Mouse (Mus musculus) hindbrain, postnatal 0 days (tissue): ENCODE data around the gene Cirbp. TPM values are rescaled to one million over a fixed set of nuclear protein-coding genes. Genes with fewer than 3 reads are reported as not detected.

Experiments
- ATAC-seq: fragments of 200-750 bp; cut with Nextera tagmentation; 2 replicates; pipeline ENCODE4 v1.8.0; 2017; ENCODE audit warnings: mild to moderate bottlenecking, moderate TSS enrichment, moderate library complexity
- DNase-seq: peaks from one replicate; pipeline ENCODE4 v3.0.0-alpha.2; 2015; ENCODE audit warnings: low spot score
- H3K27ac ChIP-seq: fragments of 300-500 bp; sonication (generic); 2 replicates; pipeline ENCODE4 v1.5.1; 2014; ENCODE audit warnings: mild to moderate bottlenecking
- H3K27me3 ChIP-seq: fragments of 300-500 bp; sonication (generic); 2 replicates; pipeline ENCODE4 v1.6.1; 2014; ENCODE audit warnings: low read length, mixed read lengths; ENCODE audit not compliant: insufficient read depth
- H3K36me3 ChIP-seq: fragments of 300-500 bp; sonication (generic); 2 replicates; pipeline ENCODE4 v1.6.1; 2014; ENCODE audit warnings: low read length, mixed read lengths; ENCODE audit not compliant: insufficient read depth
- H3K4me1 ChIP-seq: fragments of 300-500 bp; sonication (generic); 2 replicates; pipeline ENCODE4 v1.6.1; 2014; ENCODE audit warnings: antibody characterized with exemption, low read length, mixed read lengths; ENCODE audit not compliant: insufficient read depth
- H3K4me2 ChIP-seq: fragments of 300-500 bp; sonication (generic); 2 replicates; pipeline ENCODE4 v1.6.1; 2014; ENCODE audit warnings: low read depth, mild to moderate bottlenecking, low read length, moderate library complexity, mixed read lengths
- H3K4me3 ChIP-seq: fragments of 300-500 bp; sonication (generic); 2 replicates; pipeline ENCODE4 v1.5.1; 2014; ENCODE audit warnings: low read length
- H3K9ac ChIP-seq: fragments of 300-500 bp; sonication (generic); replicated peaks from 2 replicates; pipeline ENCODE4 v1.6.1; 2014; ENCODE audit warnings: mild to moderate bottlenecking, low read length, moderate library complexity, mixed read lengths
- H3K9me3 ChIP-seq: fragments of 300-500 bp; sonication (generic); 2 replicates; pipeline ENCODE4 v1.6.1; 2016; ENCODE audit warnings: low read length, mixed read lengths
- CTCF ChIP-seq: IDR thresholded peaks from 2 replicates; pipeline ENCODE4 v1.5.1; 2016; ENCODE audit warnings: antibody characterized with exemption, control low read depth, low read depth
- WGBS: fragments of 180-500 bp; shearing (Covaris S2); extraction: QIAGEN DNeasy Blood & Tissue Kit; methylation state at CpG from one replicate; pipeline ENCODE4 v1.1.7; 2014; 5-methylcytosine and 5-hydroxymethylcytosine counted together
- polyA plus RNA-seq: library from polyadenylated mRNA; unstranded; fragments of >200 nt; fragmentation: Nextera tagmentation; extraction: Ambion mirVana; gene quantifications from 2 replicates; pipeline ENCODE4 v1.2.1, GENCODE M21; 2015
- total RNA-seq: library from RNA; depleted of rRNA; stranded (reverse); fragments of >200 nt; gene quantifications from 2 replicates; pipeline ENCODE4 v1.2.3, GENCODE M21; 2014

Cirbp gene
- total and polyA plus RNA-seq, 2 experiments from 2014 or later: 257 to 730 TPM

DNA sequence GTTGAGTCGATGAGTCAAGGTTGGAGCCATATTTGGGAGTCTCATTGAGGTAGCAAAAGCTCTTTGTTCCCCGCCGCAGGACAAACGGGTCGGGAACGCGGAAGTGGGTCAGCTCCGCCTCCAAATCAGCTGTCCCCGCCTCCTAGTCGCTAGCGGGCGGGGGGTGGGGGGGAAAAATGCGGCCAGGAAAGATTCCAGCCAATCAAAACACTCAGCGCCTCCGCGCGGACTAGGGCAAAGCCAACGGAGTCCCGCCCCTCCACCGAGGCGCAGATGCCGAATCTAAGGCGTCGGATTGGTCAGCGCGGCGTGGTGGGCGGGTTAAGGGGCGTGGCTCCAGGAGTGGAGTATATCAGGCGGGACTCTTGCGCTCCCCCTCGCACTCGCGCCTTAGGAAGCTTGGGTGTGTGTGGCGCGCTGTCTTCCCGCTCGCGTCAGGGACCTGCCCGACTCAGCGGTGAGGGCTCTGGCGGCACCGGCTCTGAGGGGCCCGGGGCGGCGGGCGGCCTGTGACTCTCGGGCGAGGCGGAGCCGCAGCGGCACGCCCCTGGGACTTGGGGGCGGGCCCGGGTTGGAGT lies 1.8 kb downstream of the Cirbp start:
- no peak for TF ChIP-seq CTCF
- Histone ChIP-seq H3K27ac (peak overlapping the region; percentile 100), H3K4me2 (peak overlapping the region; percentile 64), H3K36me3 (peaks cover 20% of the 10 kb centered on the region; the same call in 1 of the 2 replicates), H3K9me3 (no peaks in the 10 kb centered on the region), H3K4me3 (peak overlapping the region; percentile 91), H3K9ac (peak overlapping the region; percentile 99), H3K4me1 (peaks cover 17% of the 10 kb centered on the region), H3K27me3 (no peaks in the 10 kb centered on the region)
- peak; percentile 100 for DNase-seq
- WGBS: under 1% methylated on average over 55 of the region's 55 CpGs
- ATAC-seq: peak; percentile 94

DNA sequence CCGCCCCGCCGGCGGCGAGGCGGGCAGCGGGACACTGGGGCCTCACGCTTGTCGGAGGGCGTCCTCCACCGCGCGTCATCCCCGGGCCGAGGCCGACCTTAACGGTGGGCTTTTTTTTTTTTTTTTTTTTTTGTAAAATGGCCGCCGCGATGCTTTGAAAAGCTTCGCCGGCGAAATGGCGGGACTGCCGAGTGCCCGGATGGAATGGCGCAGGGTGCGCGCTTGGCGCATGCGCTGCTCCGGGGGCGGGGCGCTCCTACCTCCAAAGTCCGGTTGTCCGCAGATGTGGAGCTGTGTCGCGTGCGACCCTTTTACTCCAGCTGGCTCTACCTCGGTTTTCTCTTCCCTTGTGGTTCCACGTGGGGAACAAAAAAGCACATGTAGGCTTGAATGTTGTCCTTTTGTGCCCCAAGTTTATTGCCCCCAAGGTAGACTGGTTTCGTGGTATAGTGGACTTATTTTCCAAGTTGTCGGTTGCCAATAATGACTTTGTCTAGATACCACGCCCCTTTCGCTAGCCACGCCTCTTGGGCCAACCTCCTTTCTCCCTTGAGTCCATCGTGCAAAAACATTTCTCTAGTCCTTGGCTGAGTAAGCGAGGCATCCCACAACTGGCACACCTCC lies 2.4 kb downstream of the Cirbp start:
- WGBS: under 1% methylated on average over 47 of the region's 48 CpGs
- no peaks in the 10 kb centered on the region for H3K9me3 ChIP-seq
- H3K4me1 ChIP-seq: peaks cover 17% of the 10 kb centered on the region
- H3K27ac ChIP-seq: peak overlapping the region; percentile 100
- peak overlapping the region; percentile 64 for H3K4me2 ChIP-seq
- ATAC-seq: peak; percentile 37
- peak overlapping the region; percentile 91 for H3K4me3 ChIP-seq
- H3K36me3 ChIP-seq: peaks cover 20% of the 10 kb centered on the region; the same call in 1 of the 2 replicates
- H3K27me3 ChIP-seq: no peaks in the 10 kb centered on the region
- peak overlapping the region; percentile 99 for H3K9ac ChIP-seq
- no peak for TF ChIP-seq CTCF
- DNase-seq: peak; percentile 97

DNA sequence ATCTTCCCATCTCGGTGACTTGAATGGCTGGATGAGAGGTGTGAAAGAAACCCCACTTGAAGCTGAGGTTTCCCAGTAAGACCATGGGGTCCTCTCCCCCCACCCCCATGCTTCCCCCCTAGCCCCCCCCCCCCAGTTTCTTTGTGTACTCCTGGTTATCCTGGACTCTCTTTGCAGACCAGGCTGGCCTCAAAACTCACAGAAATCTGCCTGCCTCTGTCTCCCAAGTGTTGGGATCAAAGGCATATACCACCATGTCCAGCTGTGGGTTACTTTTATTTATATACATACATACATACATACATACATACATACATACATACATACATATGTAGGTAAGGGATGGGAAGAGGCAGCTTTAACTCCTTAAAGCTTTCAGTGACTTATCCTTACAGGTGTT lies 3.3 kb downstream of the Cirbp start:
- no peak for TF ChIP-seq CTCF
- Histone ChIP-seq H3K9me3 (no peaks in the 10 kb centered on the region), H3K27ac (peak overlapping the region; percentile 100; the same call in 1 of the 2 replicates), H3K4me1 (peaks cover 17% of the 10 kb centered on the region), H3K4me2 (peak overlapping the region; percentile 64), H3K9ac (peak overlapping the region; percentile 99), H3K27me3 (no peaks in the 10 kb centered on the region), H3K4me3 (peak overlapping the region; percentile 91; the same call in 1 of the 2 replicates), H3K36me3 (peaks cover 20% of the 10 kb centered on the region; the same call in 1 of the 2 replicates)
- WGBS: 78% methylated on average over 1 of the region's 1 CpGs
- ATAC-seq (no peak), DNase-seq (no peak)

DNA sequence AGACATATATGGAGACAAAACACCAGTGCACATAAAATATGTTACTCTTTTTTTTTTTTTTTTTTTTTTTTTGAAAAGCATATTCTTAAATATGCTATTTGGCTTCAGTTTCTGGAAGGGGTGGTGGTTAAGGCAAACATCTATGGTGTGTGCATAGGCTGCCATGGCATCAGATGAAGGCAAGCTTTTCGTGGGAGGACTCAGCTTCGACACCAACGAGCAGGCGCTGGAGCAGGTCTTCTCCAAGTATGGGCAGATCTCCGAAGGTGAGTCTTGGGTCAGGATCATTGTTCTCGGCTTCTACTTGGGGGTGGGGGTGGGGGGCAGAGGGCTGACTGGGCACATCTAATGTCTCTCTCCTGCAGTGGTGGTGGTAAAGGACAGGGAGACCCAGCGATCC lies 3.9 kb downstream of the Cirbp start:
- Histone ChIP-seq H3K4me2 (no peak overlapping the region), H3K9ac (no peak overlapping the region), H3K27ac (no peak overlapping the region), H3K27me3 (no peaks in the 10 kb centered on the region), H3K4me1 (peaks cover 17% of the 10 kb centered on the region), H3K9me3 (no peaks in the 10 kb centered on the region), H3K4me3 (no peak overlapping the region), H3K36me3 (peaks cover 20% of the 10 kb centered on the region; the same call in 1 of the 2 replicates)
- no peak for DNase-seq
- ATAC-seq: no peak
- no peak for TF ChIP-seq CTCF
- 93% methylated on average over 7 of the region's 7 CpGs for WGBS

DNA sequence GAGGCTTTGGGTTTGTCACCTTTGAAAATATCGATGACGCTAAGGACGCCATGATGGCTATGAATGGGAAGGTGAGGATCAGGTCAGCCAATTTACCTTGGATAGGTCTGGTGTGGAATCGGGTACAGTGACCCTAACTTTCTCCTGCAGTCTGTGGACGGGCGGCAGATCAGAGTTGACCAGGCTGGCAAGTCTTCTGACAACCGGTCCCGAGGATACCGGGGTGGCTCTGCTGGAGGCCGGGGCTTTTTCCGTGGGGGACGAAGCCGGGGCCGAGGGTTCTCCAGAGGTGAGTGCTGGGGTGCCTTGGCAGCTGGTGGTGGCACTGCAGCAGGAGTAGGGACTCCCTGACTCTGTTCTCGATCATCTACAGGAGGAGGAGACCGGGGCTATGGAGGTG lies 4.3 kb downstream of the Cirbp start:
- TF ChIP-seq CTCF: no peak
- no peak overlapping the region for H3K9ac ChIP-seq
- WGBS: 95% methylated on average over 16 of the region's 16 CpGs
- DNase-seq: no peak
- no peak overlapping the region for H3K27ac ChIP-seq
- H3K9me3 ChIP-seq: no peaks in the 10 kb centered on the region
- no peak overlapping the region for H3K4me3 ChIP-seq
- H3K27me3 ChIP-seq: no peaks in the 10 kb centered on the region
- peaks cover 20% of the 10 kb centered on the region; the same call in 1 of the 2 replicates for H3K36me3 ChIP-seq
- H3K4me2 ChIP-seq: no peak overlapping the region
- H3K4me1 ChIP-seq: peaks cover 17% of the 10 kb centered on the region
- no peak for ATAC-seq

DNA sequence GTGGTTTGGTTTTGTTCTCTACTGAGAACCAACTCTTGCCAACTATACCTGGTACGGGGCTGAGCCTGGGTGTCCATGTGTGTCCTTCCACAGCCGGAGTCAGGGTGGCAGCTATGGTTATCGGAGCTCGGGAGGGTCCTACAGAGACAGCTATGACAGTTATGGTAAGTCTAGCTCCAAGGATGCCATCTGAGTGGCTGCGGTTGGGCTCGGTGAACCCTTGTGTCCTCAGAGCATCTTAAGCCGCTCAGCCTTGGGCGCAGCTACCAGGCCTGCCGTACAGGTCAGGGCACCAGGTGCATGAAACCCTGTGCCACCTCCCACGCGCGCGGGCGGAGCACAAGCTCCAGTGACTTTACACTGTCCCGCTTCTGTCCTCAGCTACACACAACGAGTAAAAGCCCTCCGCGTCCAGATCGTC lies 4.8 kb downstream of the Cirbp start:
- no peak for ATAC-seq
- peaks cover 11% of the 10 kb centered on the region for H3K4me1 ChIP-seq

DNA sequence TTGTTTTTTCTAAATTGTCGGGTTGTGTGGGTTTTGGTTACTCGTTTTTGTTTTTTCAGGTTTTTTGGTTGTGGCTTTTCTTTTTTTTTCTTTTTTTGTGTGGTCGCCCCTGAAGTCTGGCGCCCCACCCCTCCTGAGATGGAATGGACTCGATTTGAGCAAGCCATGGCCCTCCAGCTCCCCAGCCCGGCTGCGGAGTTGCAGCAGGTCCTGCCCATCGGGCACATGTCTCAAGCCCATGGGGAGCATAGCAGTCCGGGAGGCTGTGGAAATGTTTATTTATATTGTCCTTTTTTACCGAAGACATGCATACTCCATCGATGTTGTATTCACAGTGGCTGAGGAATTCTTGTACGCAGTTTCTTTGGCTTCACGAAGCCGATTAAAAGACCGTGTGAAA lies 5.5 kb downstream of the Cirbp start:
- peaks cover 9% of the 10 kb centered on the region for H3K4me1 ChIP-seq
- no peak for TF ChIP-seq CTCF
- WGBS: 87% methylated on average over 15 of the region's 15 CpGs
- no peak for ATAC-seq
- no peak overlapping the region for H3K4me3 ChIP-seq
- no peaks in the 10 kb centered on the region for H3K9me3 ChIP-seq
- no peak overlapping the region for H3K9ac ChIP-seq
- DNase-seq: no peak
- peaks cover 20% of the 10 kb centered on the region; the same call in 1 of the 2 replicates for H3K36me3 ChIP-seq
- no peak overlapping the region for H3K27ac ChIP-seq
- no peak overlapping the region for H3K4me2 ChIP-seq
- no peaks in the 10 kb centered on the region for H3K27me3 ChIP-seq

More for the DNA sequence above, 4.8 kb downstream of the Cirbp start:
- Histone ChIP-seq H3K9me3 (no peaks in the 10 kb centered on the region), H3K4me2 (no peak overlapping the region), H3K4me3 (no peak overlapping the region), H3K27ac (no peak overlapping the region), H3K36me3 (peaks cover 20% of the 10 kb centered on the region; the same call in 1 of the 2 replicates), H3K27me3 (no peaks in the 10 kb centered on the region), H3K9ac (no peak overlapping the region)
- DNase-seq: no peak
- no peak for TF ChIP-seq CTCF
- 95% methylated on average over 19 of the region's 19 CpGs for WGBS
